Mouse (Mus musculus) CH12.LX (cell line): ENCODE measurements around the gene Grxcr1. TPM values are rescaled to one million over a fixed set of nuclear protein-coding genes. Genes with fewer than 3 reads are reported as not detected.

Experiments
- DNase-seq: peaks from one replicate; pipeline ENCODE4 v3.0.0-alpha.2; 2013; ENCODE audit errors: extremely low read depth
- H3K27ac ChIP-seq: 2 replicates; pipeline ENCODE4 v1.5.1; 2012; ENCODE audit warnings: low read depth, mild to moderate bottlenecking, control low read depth, moderate library complexity; ENCODE audit not compliant: insufficient read depth
- H3K27me3 ChIP-seq: replicated peaks from 2 replicates; pipeline ENCODE3; 2012; ENCODE audit warnings: inconsistent platforms
- H3K36me3 ChIP-seq, 2 experiments: replicated peaks in 1 of 2; 2 replicates each; pipeline versions ENCODE3 to v1.6.1; 2012; ENCODE audit warnings: inconsistent platforms in 1 of 2, low read length in 1 of 2, mild to moderate bottlenecking in 1 of 2, mixed read lengths in 1 of 2, moderate library complexity in 1 of 2; ENCODE audit not compliant: control insufficient read depth in 1 of 2, insufficient read depth in 1 of 2
- H3K4me1 ChIP-seq, 2 experiments: 2 replicates each; pipeline ENCODE4 v1.6.1; 2012; ENCODE audit warnings: inconsistent platforms in 1 of 2, moderate library complexity in 1 of 2; ENCODE audit not compliant: insufficient read depth in 2 of 2, control insufficient read depth in 1 of 2
- H3K4me2 ChIP-seq: 2 replicates; pipeline ENCODE4 v1.6.1; 2012; ENCODE audit warnings: low read depth, mild to moderate bottlenecking, control low read depth; ENCODE audit not compliant: poor library complexity, insufficient read depth, severe bottlenecking
- H3K4me3 ChIP-seq, 3 experiments: fragments of 150-350 bp in 1 of 3; sonication (generic) in 1 of 3; replicated peaks in 1 of 3; 2 replicates each; pipeline versions ENCODE3 to v1.5.1; 2011 to 2012; ENCODE audit warnings: low read depth in 2 of 3, low read length in 2 of 3, mild to moderate bottlenecking in 2 of 3, moderate library complexity in 2 of 3, control low read depth in 1 of 3, improper control_type of control experiment in 1 of 3, inconsistent platforms in 1 of 3, mixed read lengths in 1 of 3; ENCODE audit not compliant: poor library complexity in 1 of 3
- H3K79me2 ChIP-seq: replicated peaks from 2 replicates; pipeline ENCODE4 v1.6.1; 2012; ENCODE audit warnings: mild to moderate bottlenecking, moderate library complexity; ENCODE audit not compliant: control insufficient read depth, poor library complexity, insufficient read depth, severe bottlenecking; ENCODE audit errors: extremely low read depth
- H3K9ac ChIP-seq: 2 replicates; pipeline ENCODE4 v1.6.1; 2012; ENCODE audit warnings: low read depth, mild to moderate bottlenecking, control low read depth, moderate library complexity; ENCODE audit not compliant: insufficient read depth
- H3K9me3 ChIP-seq: replicated peaks from 2 replicates; pipeline ENCODE3; 2012; ENCODE audit warnings: low read length, inconsistent platforms, mixed read lengths
- BHLHE40 ChIP-seq: IDR thresholded peaks from 2 replicates; pipeline ENCODE4 v1.6.1; 2011; ENCODE audit warnings: mild to moderate bottlenecking, low read depth, low read length, improper control_type of control experiment
- CHD1 ChIP-seq: IDR thresholded peaks from 2 replicates; pipeline ENCODE4 v1.6.1; 2012; ENCODE audit warnings: low read depth, low read length, improper control_type of control experiment, inconsistent platforms
- CHD2 ChIP-seq: IDR thresholded peaks from 2 replicates; pipeline ENCODE4 v1.6.1; 2011; ENCODE audit warnings: low read length, improper control_type of control experiment
- E2F4 ChIP-seq: IDR thresholded peaks from 2 replicates; pipeline ENCODE4 v1.6.1; 2011; ENCODE audit warnings: low read depth, low read length, improper control_type of control experiment; ENCODE audit not compliant: insufficient replicate concordance
- ELF1 ChIP-seq: IDR thresholded peaks from 2 replicates; pipeline ENCODE4 v1.6.1; 2014; ENCODE audit warnings: low read depth, mild to moderate bottlenecking, inconsistent platforms, low read length, improper control_type of control experiment
- EP300 ChIP-seq: IDR thresholded peaks from 2 replicates; pipeline ENCODE4 v1.6.1; 2011; ENCODE audit warnings: low read length, improper control_type of control experiment
- ETS1 ChIP-seq: conservative IDR thresholded peaks from 2 replicates; pipeline ENCODE4 v1.6.1; 2012; ENCODE audit warnings: low read depth, mild to moderate bottlenecking, inconsistent platforms, low read length, improper control_type of control experiment, moderate library complexity
- GABPA ChIP-seq: IDR thresholded peaks from 2 replicates; pipeline ENCODE4 v1.6.1; 2012; ENCODE audit warnings: low read depth, low read length, improper control_type of control experiment, inconsistent platforms; ENCODE audit not compliant: insufficient replicate concordance
- HCFC1 ChIP-seq: IDR thresholded peaks from 2 replicates; pipeline ENCODE4 v1.6.1; 2012; ENCODE audit warnings: low read depth, mild to moderate bottlenecking, inconsistent platforms, low read length, improper control_type of control experiment
- IRF4 ChIP-seq: IDR thresholded peaks from 2 replicates; pipeline ENCODE4 v1.6.1; 2014; ENCODE audit warnings: low read depth, mild to moderate bottlenecking, inconsistent platforms, low read length, improper control_type of control experiment
- JUN ChIP-seq: IDR thresholded peaks from 2 replicates; pipeline ENCODE4 v1.6.1; 2011; ENCODE audit warnings: low read depth, mild to moderate bottlenecking, low read length, improper control_type of control experiment, moderate library complexity; ENCODE audit not compliant: insufficient read depth
- JUND ChIP-seq: conservative IDR thresholded peaks from 2 replicates; pipeline ENCODE4 v1.6.1; 2011; ENCODE audit warnings: low read depth, low read length, improper control_type of control experiment
- KAT2A ChIP-seq: IDR thresholded peaks from 2 replicates; pipeline ENCODE4 v1.6.1; 2012; ENCODE audit warnings: low read length, improper control_type of control experiment, inconsistent platforms; ENCODE audit not compliant: insufficient replicate concordance
- MAFK ChIP-seq: IDR thresholded peaks from 2 replicates; pipeline ENCODE4 v1.6.1; 2011; ENCODE audit warnings: low read length, improper control_type of control experiment; ENCODE audit not compliant: insufficient replicate concordance
- MAX ChIP-seq: IDR thresholded peaks from 2 replicates; pipeline ENCODE4 v1.6.1; 2011; ENCODE audit warnings: low read length, improper control_type of control experiment
- MAZ ChIP-seq: IDR thresholded peaks from 2 replicates; pipeline ENCODE4 v1.6.1; 2012; ENCODE audit warnings: low read depth, mild to moderate bottlenecking, inconsistent platforms, low read length, improper control_type of control experiment, moderate library complexity
- MEF2A ChIP-seq: IDR thresholded peaks from 2 replicates; pipeline ENCODE4 v1.6.1; 2014; ENCODE audit warnings: low read depth, mild to moderate bottlenecking, inconsistent platforms, low read length, improper control_type of control experiment, borderline replicate concordance
- MYC ChIP-seq: IDR thresholded peaks from 2 replicates; pipeline ENCODE4 v1.6.1; 2011; ENCODE audit warnings: low read depth, mild to moderate bottlenecking, improper control_type of control experiment, low read length
- NRF1 ChIP-seq: IDR thresholded peaks from 2 replicates; pipeline ENCODE4 v1.6.1; 2014; ENCODE audit warnings: low read depth, mild to moderate bottlenecking, inconsistent platforms, low read length, improper control_type of control experiment, moderate library complexity
- PAX5 ChIP-seq: IDR thresholded peaks from 2 replicates; pipeline ENCODE4 v1.6.1; 2012; ENCODE audit warnings: low read length, inconsistent platforms, mixed read lengths
- RAD21 ChIP-seq: IDR thresholded peaks from 2 replicates; pipeline ENCODE4 v1.6.1; 2011; ENCODE audit warnings: low read depth, mild to moderate bottlenecking, low read length, improper control_type of control experiment, moderate library complexity
- RCOR1 ChIP-seq: conservative IDR thresholded peaks from 2 replicates; pipeline ENCODE4 v1.6.1; 2012; ENCODE audit warnings: low read depth, mild to moderate bottlenecking, inconsistent platforms, low read length, improper control_type of control experiment
- SIN3A ChIP-seq: IDR thresholded peaks from 2 replicates; pipeline ENCODE4 v1.6.1; 2012; ENCODE audit warnings: low read length, improper control_type of control experiment, inconsistent platforms
- SMC3 ChIP-seq: IDR thresholded peaks from 2 replicates; pipeline ENCODE4 v1.6.1; 2011; ENCODE audit warnings: low read depth, low read length, improper control_type of control experiment
- TBP ChIP-seq: conservative IDR thresholded peaks from 2 replicates; pipeline ENCODE4 v1.6.1; 2011; ENCODE audit warnings: low read depth, low read length, improper control_type of control experiment
- TCF12 ChIP-seq: IDR thresholded peaks from 2 replicates; pipeline ENCODE4 v1.6.1; 2014; ENCODE audit warnings: low read depth, mild to moderate bottlenecking, inconsistent platforms, low read length, improper control_type of control experiment
- UBTF ChIP-seq: IDR thresholded peaks from 2 replicates; pipeline ENCODE4 v1.6.1; 2012; ENCODE audit warnings: low read depth, mild to moderate bottlenecking, inconsistent platforms, low read length, improper control_type of control experiment, moderate library complexity
- USF1 ChIP-seq: IDR thresholded peaks from 2 replicates; pipeline ENCODE4 v1.6.1; 2014; ENCODE audit warnings: low read depth, mild to moderate bottlenecking, inconsistent platforms, low read length, improper control_type of control experiment
- USF2 ChIP-seq: conservative IDR thresholded peaks from 2 replicates; pipeline ENCODE4 v1.6.1; 2011; ENCODE audit warnings: low read depth, low read length, improper control_type of control experiment
- ZC3H11A ChIP-seq: IDR thresholded peaks from 2 replicates; pipeline ENCODE4 v1.6.1; 2012; ENCODE audit warnings: low read depth, mild to moderate bottlenecking, inconsistent platforms, low read length, improper control_type of control experiment
- ZKSCAN1 ChIP-seq: IDR thresholded peaks from 2 replicates; pipeline ENCODE4 v1.6.1; 2012; ENCODE audit warnings: low read depth, inconsistent platforms, low read length, improper control_type of control experiment, borderline replicate concordance
- ZMIZ1 ChIP-seq: IDR thresholded peaks from 2 replicates; pipeline ENCODE4 v1.6.1; 2012; ENCODE audit warnings: low read depth, mild to moderate bottlenecking, inconsistent platforms, low read length, improper control_type of control experiment
- ZNF384 ChIP-seq: IDR thresholded peaks from 2 replicates; pipeline ENCODE4 v1.6.1; 2012; ENCODE audit warnings: low read depth, low read length, improper control_type of control experiment, inconsistent platforms
- dilution Hi-C: fragments of 300-500 bp; cut with MboI; formaldehyde crosslinking; loops from 2 replicates; pipeline ENCODE4 v1.14.3; 2020; ENCODE audit warnings: low sequenced_read_pairs; ENCODE audit not compliant: extremely low pct_unique_long_range_greater_than_20kb, extremely low pct_ligation_motif_present
- in situ Hi-C: fragments of 300-500 bp; cut with MboI; formaldehyde crosslinking; loops from 3 replicates; pipeline ENCODE4 v1.14.3; 2019; ENCODE audit warnings: low sequenced_read_pairs, low pct_ligation_motif_present, low pct_unique_long_range_greater_than_20kb, mixed read lengths
- polyA plus RNA-seq: library from polyadenylated mRNA; unstranded; fragments of >175 nt; gene quantifications from 2 replicates; pipeline ENCODE4 v1.2.1, GENCODE M21; 2012; ENCODE audit warnings: low read depth; ENCODE audit not compliant: insufficient read length
- total RNA-seq, 2 experiments: library from RNA; depleted of rRNA; stranded (reverse); fragments of 300-350 nt in 1 of 2; fragments of >200 nt in 1 of 2; gene quantifications; 2 replicates each; pipeline ENCODE4 v1.2.3; 2012 to 2014

The Grxcr1 gene
- total and polyA plus RNA-seq, 3 experiments, result not detected

- Histone ChIP-seq H3K9ac (no peak overlapping the region), H3K27me3 (no peaks in the 10 kb centered on the region), H3K9me3 (no peaks in the 10 kb centered on the region), H3K36me3 (no peaks in the 10 kb centered on the region), H3K4me3 (no peak overlapping the region), H3K79me2 (no peaks in the 10 kb centered on the region), H3K4me2 (no peak overlapping the region), H3K27ac (no peak overlapping the region), H3K4me1 (no peaks in the 10 kb centered on the region)
- TF ChIP-seq ZC3H11A, result no peak
- TF ChIP-seq GABPA, result no peak
- TF ChIP-seq MAX, result no peak
- TF ChIP-seq KAT2A, result no peak
- TF ChIP-seq JUND, result no peak
- TF ChIP-seq BHLHE40, result no peak
- TF ChIP-seq TBP, result no peak
- no peak for TF ChIP-seq NRF1
- TF ChIP-seq ZMIZ1, result no peak
- no peak for TF ChIP-seq CHD1
- no peak for TF ChIP-seq JUN
- TF ChIP-seq EP300, result no peak
- in situ Hi-C loops, result loop anchor here (5.0 to 25.0 kb wide), 2 partner anchors 259 to 474 kb away; no protein-coding TSS in a partner anchor
- dilution Hi-C loops, result no loop called here
- no peak for DNase-seq
Observed at GRCm38 (mm10) chr5:68011569-68011968, 20.1 kb upstream of the Grxcr1 start.

GRCm38 (mm10) chr5:68012618-68013017 lies 19.0 kb upstream of the Grxcr1 start:
- Histone ChIP-seq H3K27ac (no peak overlapping the region), H3K4me1 (no peaks in the 10 kb centered on the region), H3K4me2 (no peak overlapping the region), H3K27me3 (no peaks in the 10 kb centered on the region), H3K36me3 (no peaks in the 10 kb centered on the region), H3K9me3 (no peaks in the 10 kb centered on the region), H3K9ac (no peak overlapping the region), H3K79me2 (no peaks in the 10 kb centered on the region), H3K4me3 (no peak overlapping the region)
- in situ Hi-C loops (loop anchor here (5.0 to 25.0 kb wide), 2 partner anchors 260 to 475 kb away; no protein-coding TSS in a partner anchor), dilution Hi-C loops (no loop called here)
- DNase-seq, result peak; percentile 71
- TF ChIP-seq PAX5, result no peak
- no peak for TF ChIP-seq CHD2
- TF ChIP-seq EP300, result no peak
- TF ChIP-seq USF1, result no peak
- no peak for TF ChIP-seq ELF1
- TF ChIP-seq ETS1, result no peak
- TF ChIP-seq UBTF, result no peak
- no peak for TF ChIP-seq TCF12
- peak; percentile 72 for TF ChIP-seq ZC3H11A
- no peak for TF ChIP-seq JUND
- no peak for TF ChIP-seq USF2
- no peak for TF ChIP-seq GABPA
- no peak for TF ChIP-seq HCFC1
- no peak for TF ChIP-seq ZNF384
- TF ChIP-seq RAD21, result peak; percentile 86
- TF ChIP-seq SMC3, result peak; percentile 95
- TF ChIP-seq MAFK, result peak; percentile 37; the same call in 1 of the 2 replicates
- TF ChIP-seq ZKSCAN1, result no peak
- TF ChIP-seq MAZ, result no peak
- no peak for TF ChIP-seq MEF2A
- no peak for TF ChIP-seq CHD1
- TF ChIP-seq E2F4, result no peak
- no peak for TF ChIP-seq RCOR1
- no peak for TF ChIP-seq SIN3A
- TF ChIP-seq IRF4, result no peak
- no peak for TF ChIP-seq JUN
- no peak for TF ChIP-seq NRF1
- no peak for TF ChIP-seq MYC
